Mouse (Mus musculus) ES-E14 (cell line): ENCODE data around the gene Nup50. TPM values are rescaled to one million over a fixed set of nuclear protein-coding genes. Genes with fewer than 3 reads are reported as not detected.
A peak's percentile ranks its signal among the peaks of the same experiment; 100 is the strongest.

Experiments used
- DNase-seq: peaks from one replicate; pipeline ENCODE4 v3.0.0-alpha.2; 2013; ENCODE audit warnings: low read depth, low spot score
- H3K27ac ChIP-seq: 2 replicates; pipeline ENCODE4 v1.5.1; 2012; ENCODE audit warnings: low read depth, mild to moderate bottlenecking, low read length, moderate library complexity, mixed read lengths; ENCODE audit not compliant: poor library complexity, insufficient read depth, severe bottlenecking
- H3K36me3 ChIP-seq: 2 replicates; pipeline ENCODE4 v1.6.1; 2012; ENCODE audit warnings: mild to moderate bottlenecking, low read length, moderate library complexity, mixed read lengths; ENCODE audit not compliant: control insufficient read depth, poor library complexity, insufficient read depth, severe bottlenecking
- H3K4me1 ChIP-seq, 2 experiments: fragments of 150-350 bp in 1 of 2; sonication (generic) in 1 of 2; 2 replicates each; pipeline ENCODE4 v1.6.1; 2012; ENCODE audit warnings: low read length in 2 of 2, mild to moderate bottlenecking in 1 of 2, mixed read lengths in 1 of 2; ENCODE audit not compliant: control insufficient read depth in 2 of 2, insufficient read depth in 2 of 2, poor library complexity in 1 of 2
- H3K4me3 ChIP-seq, 2 experiments: fragments of 150-350 bp in 1 of 2; sonication (generic) in 1 of 2; 2 replicates each; pipeline ENCODE4 v1.5.1; 2012; ENCODE audit warnings: low read length in 2 of 2, low read depth in 1 of 2, mild to moderate bottlenecking in 1 of 2, mixed read lengths in 1 of 2; ENCODE audit not compliant: insufficient read depth in 1 of 2, poor library complexity in 1 of 2, severe bottlenecking in 1 of 2
- H3K9ac ChIP-seq: 2 replicates; pipeline ENCODE4 v1.6.1; 2012; ENCODE audit warnings: low read depth, mild to moderate bottlenecking, low read length, mixed read lengths; ENCODE audit not compliant: poor library complexity, insufficient read depth, severe bottlenecking
- H3K9me3 ChIP-seq: fragments of 150-350 bp; sonication (generic); 2 replicates; pipeline ENCODE4 v1.6.1; 2012; ENCODE audit warnings: low read depth, mild to moderate bottlenecking, low read length; ENCODE audit not compliant: control insufficient read depth, insufficient read depth
- CHD2 ChIP-seq: IDR thresholded peaks from 2 replicates; pipeline ENCODE4 v1.6.1; 2014; ENCODE audit warnings: mild to moderate bottlenecking, low read depth, low read length, inconsistent platforms
- HCFC1 ChIP-seq: IDR thresholded peaks from 2 replicates; pipeline ENCODE4 v1.6.1; 2012; ENCODE audit warnings: low read length, inconsistent platforms, borderline replicate concordance; ENCODE audit not compliant: insufficient read depth
- MAFK ChIP-seq: IDR thresholded peaks from 2 replicates; pipeline ENCODE4 v1.6.1; 2014; ENCODE audit warnings: mild to moderate bottlenecking, low read depth, low read length, inconsistent platforms; ENCODE audit not compliant: insufficient read depth
- ZC3H11A ChIP-seq: IDR thresholded peaks from 2 replicates; pipeline ENCODE4 v1.6.1; 2012; ENCODE audit warnings: low read depth, mild to moderate bottlenecking, inconsistent platforms, low read length, borderline replicate concordance
- ZNF384 ChIP-seq: IDR thresholded peaks from 2 replicates; pipeline ENCODE4 v1.6.1; 2012; ENCODE audit warnings: low read depth, low read length, inconsistent platforms
- in situ Hi-C, 2 experiments: fragments of 600-800 bp; cut with MboI; formaldehyde crosslinking; loops; one replicate each; pipeline ENCODE4 v1.15.1; 2025; ENCODE audit warnings: low sequenced_read_pairs in 2 of 2, inconsistent platforms in 1 of 2; ENCODE audit not compliant: unreplicated experiment in 2 of 2
- total RNA-seq: library from RNA; depleted of rRNA; stranded (reverse); fragments of 300-350 nt; gene quantifications from 2 replicates; pipeline ENCODE4 v1.2.3, GENCODE M21; 2012

Nup50 gene
- total RNA-seq, 1 experiment, result 71.4 TPM

DNA sequence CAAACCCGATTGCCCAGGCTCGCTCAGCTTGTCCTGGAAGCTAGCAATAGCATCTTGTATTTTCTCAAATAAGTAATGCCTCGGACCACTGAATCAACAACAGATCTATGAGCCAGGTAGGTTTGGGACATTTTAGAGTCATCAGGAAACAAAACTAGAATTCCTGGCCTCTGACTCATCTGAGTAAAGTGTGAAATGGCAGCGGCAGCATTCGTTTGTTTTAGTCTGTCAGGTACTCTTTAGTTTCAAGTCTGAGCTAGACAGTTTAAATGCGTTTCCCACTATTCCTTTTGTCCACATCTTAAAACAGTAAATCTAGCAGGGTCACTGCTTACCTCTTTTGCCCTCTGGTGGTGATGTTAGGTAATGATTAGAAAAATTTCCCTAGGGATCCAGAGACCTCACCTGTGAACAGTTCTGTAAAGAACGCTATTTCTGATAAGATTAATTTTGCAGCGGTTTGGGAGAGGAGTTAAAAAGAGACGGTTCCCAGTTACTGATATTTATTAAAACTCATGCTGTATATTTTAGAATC is 1.6 kb downstream of the Nup50 start:
- H3K4me1 ChIP-seq, result peaks cover 0 to 2% of the 10 kb centered on the region in 2 experiments; a peak in 1 of 4 replicates
- in situ Hi-C loops, result loop anchor here in 1 of 2 experiments (10.0 kb wide), 1 partner anchor 250 kb away; no protein-coding TSS in a partner anchor
- H3K36me3 ChIP-seq, result peaks cover 18% of the 10 kb centered on the region
- no peak overlapping the region for H3K27ac ChIP-seq
- no peak for TF ChIP-seq MAFK
- TF ChIP-seq CHD2, result no peak
- no peak for TF ChIP-seq ZC3H11A
- TF ChIP-seq ZNF384, result no peak
- no peak for TF ChIP-seq HCFC1
- H3K4me3 ChIP-seq, result peak overlapping the region; percentile 40 to 74
- peak; percentile 59 for DNase-seq
- H3K9ac ChIP-seq, result peak overlapping the region; percentile 25; the same call in 1 of the 2 replicates
- H3K9me3 ChIP-seq, result no peaks in the 10 kb centered on the region

DNA sequence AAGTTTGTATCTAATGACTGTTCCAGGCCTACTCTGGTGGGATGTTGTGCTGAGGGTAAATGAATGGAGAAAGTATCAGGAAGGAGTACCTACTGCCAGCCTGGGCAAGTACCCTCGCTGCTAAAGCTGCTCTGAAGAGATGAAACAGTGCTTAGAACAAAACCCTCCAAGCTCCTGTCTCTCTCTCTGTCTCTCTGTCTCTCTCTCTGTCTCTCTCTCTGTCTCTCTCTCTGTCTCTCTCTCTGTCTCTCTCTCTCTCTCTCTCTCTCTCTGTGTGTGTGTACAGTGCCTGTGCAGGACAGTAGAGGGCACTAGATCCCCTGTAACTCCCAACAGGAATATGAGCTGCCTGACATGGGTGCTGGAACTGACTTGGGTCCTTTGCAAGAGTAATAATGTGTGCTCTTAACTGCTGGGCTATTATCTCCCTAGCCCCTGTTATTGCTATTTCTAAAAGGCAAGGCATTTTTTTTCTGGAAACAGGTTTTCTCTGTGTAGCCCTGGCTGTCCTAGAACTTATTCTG is 2.3 kb downstream of the Nup50 start:
- Histone ChIP-seq H3K9me3 (no peaks in the 10 kb centered on the region), H3K36me3 (peaks cover 23% of the 10 kb centered on the region), H3K9ac (no peak overlapping the region; the same call in 1 of the 2 replicates), H3K27ac (no peak overlapping the region), H3K4me1 (peaks cover 0 to 2% of the 10 kb centered on the region in 2 experiments; a peak in 1 of 4 replicates), H3K4me3 (no peak overlapping the region)
- no peak for DNase-seq
- in situ Hi-C loops, result loop anchor here in 1 of 2 experiments (10.0 kb wide), 1 partner anchor 251 kb away; no protein-coding TSS in a partner anchor
- TF ChIP-seq CHD2, result no peak
- TF ChIP-seq HCFC1, result no peak
- no peak for TF ChIP-seq MAFK
- no peak for TF ChIP-seq ZNF384
- TF ChIP-seq ZC3H11A, result no peak

DNA sequence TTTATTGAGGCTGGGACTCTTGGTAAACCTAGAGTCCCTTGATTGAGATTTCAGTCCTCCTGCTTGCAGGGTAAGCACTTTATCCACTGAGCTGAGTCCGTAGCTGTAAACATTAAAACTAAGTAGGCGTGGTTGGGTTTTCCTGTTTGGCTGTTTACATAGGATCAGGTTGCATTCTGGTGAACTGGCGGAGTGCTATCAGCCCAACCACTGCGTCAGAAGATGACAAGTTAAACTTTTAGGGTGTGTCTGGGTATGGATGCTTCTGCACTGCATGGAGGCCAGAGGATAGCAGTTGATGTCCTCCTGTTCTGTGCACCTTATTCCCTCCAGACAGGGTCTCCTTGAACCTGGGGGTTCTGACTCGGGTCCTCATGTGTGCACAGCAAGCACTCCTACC is 9.1 kb downstream of the Nup50 start:
- Histone ChIP-seq H3K4me1 (peaks cover 0 to 2% of the 10 kb centered on the region in 2 experiments; a peak in 1 of 4 replicates), H3K27ac (no peak overlapping the region; the same call in 1 of the 2 replicates), H3K9me3 (no peaks in the 10 kb centered on the region), H3K36me3 (peaks cover 71% of the 10 kb centered on the region), H3K4me3 (no peak overlapping the region), H3K9ac (no peak overlapping the region)
- no peak for DNase-seq
- in situ Hi-C loops, result no loop called here
- no peak for TF ChIP-seq ZC3H11A
- TF ChIP-seq CHD2, result no peak
- no peak for TF ChIP-seq HCFC1
- TF ChIP-seq MAFK, result no peak
- no peak for TF ChIP-seq ZNF384

DNA sequence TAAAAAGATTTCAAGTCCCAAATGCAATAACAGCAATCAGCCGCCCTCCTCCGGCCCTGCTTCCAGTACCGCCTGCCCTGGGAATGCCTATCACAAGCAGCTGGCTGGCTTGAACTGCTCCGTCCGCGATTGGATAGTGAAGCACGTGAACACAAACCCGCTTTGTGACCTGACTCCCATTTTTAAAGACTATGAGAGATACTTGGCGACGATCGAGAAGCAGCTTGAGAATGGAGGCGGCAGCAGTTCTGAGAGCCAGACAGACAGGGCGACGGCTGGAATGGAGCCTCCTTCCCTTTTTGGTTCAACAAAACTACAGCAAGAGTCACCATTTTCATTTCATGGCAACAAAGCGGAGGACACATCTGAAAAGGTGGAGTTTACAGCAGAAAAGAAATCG is 11.7 kb downstream of the Nup50 start:
- Histone ChIP-seq H3K9me3 (no peaks in the 10 kb centered on the region), H3K9ac (no peak overlapping the region), H3K4me1 (peaks cover 0 to 2% of the 10 kb centered on the region in 2 experiments; a peak in 1 of 4 replicates), H3K36me3 (peaks cover 74% of the 10 kb centered on the region), H3K27ac (no peak overlapping the region), H3K4me3 (no peak overlapping the region)
- DNase-seq, result no peak
- in situ Hi-C loops, result no loop called here
- TF ChIP-seq CHD2, result no peak
- no peak for TF ChIP-seq HCFC1
- no peak for TF ChIP-seq MAFK
- TF ChIP-seq ZNF384, result no peak
- no peak for TF ChIP-seq ZC3H11A
